Mouse (Mus musculus) thymus, adult 2 months (tissue): ENCODE data around the gene Pi4ka.

Source experiments
- CTCF ChIP-seq: fragments of 200-500 bp; IDR thresholded peaks from 2 replicates; pipeline ENCODE4 v1.5.1; 2012; ENCODE audit warnings: mild to moderate bottlenecking, control low read depth, low read length, moderate library complexity, borderline replicate concordance; ENCODE audit not compliant: control insufficient read depth, poor library complexity, insufficient read depth; ENCODE audit errors: extremely low read depth
- POLR2A ChIP-seq: fragments of 200-500 bp; IDR thresholded peaks from 2 replicates; pipeline ENCODE4 v1.6.1; 2012; ENCODE audit warnings: mild to moderate bottlenecking, low read length, control low read depth, moderate library complexity; ENCODE audit not compliant: control insufficient read depth, poor library complexity, insufficient read depth; ENCODE audit errors: extremely low read depth

- no peak for TF ChIP-seq CTCF
- TF ChIP-seq POLR2A: no peak
These were observed 153.9 kb downstream of the Pi4ka start for GRCm38 (mm10) chr16:17252086-17252726.
